ENCODE assay signal across 29 mouse cellular contexts in genomic region chr14:8114756-8115155, GRCm38 (mm10). TPM values are rescaled to one million over a fixed set of nuclear protein-coding genes. Genes with fewer than 3 reads are reported as not detected.
DNase-seq lines count a peak whose midpoint lies in the region; ATAC-seq and TF ChIP-seq lines count a peak whose summit lies in the region.
"Had no signal": no experiment of that assay in that cellular context is flagged by ENCODE, and none has a peak within 500 bp of the region (broad histone marks: within the 10 kb centered on the region; RNA-seq: fewer than 3 reads in every experiment).

No protein-coding gene starts in this region.

- TF ChIP-seq POLR2A in CH12.LX (IDR thresholded peaks at IDR 0.05; ENCODE audit: low read depth, low read length): no peak

- H3K9me3 ChIP-seq in liver, postnatal 0 days (ENCODE audit: low read length): no peaks in the 10 kb centered on the region
- peaks cover 2% of the 10 kb centered on the region for H3K9me3 ChIP-seq in CH12.LX (replicated peaks; ENCODE audit: low read length)
- no peaks in the 10 kb centered on the region for H3K9me3 ChIP-seq in kidney, embryonic 14.5 days (ENCODE audit: control insufficient read depth, low read length)
- H3K9me3 ChIP-seq: embryonic facial prominence, embryonic 10.5 days; embryonic facial prominence, embryonic 13.5 days; forebrain, embryonic 10.5 days; forebrain, embryonic 13.5 days; G1E; heart, embryonic 12.5 days; heart, embryonic 15.5 days; hindbrain, embryonic 10.5 days; hindbrain, embryonic 13.5 days; intestine, embryonic 15.5 days had no signal

- no peak for ATAC-seq in liver, postnatal 0 days
- no peak for ATAC-seq in kidney, embryonic 14.5 days (ENCODE audit: low FRiP score, low TSS enrichment)
- ATAC-seq in erythroid progenitor cell, adult 5-6 weeks (replicated peaks; ENCODE audit: low FRiP score, poor library complexity, severe bottlenecking): no peak
- ATAC-seq: forebrain, embryonic 13.5 days; forebrain, embryonic 16.5 days; hindbrain, embryonic 16.5 days; intestine, embryonic 15.5 days; Patski had no signal

- no peak for TF ChIP-seq EP300 in liver, postnatal 0 days (IDR thresholded peaks at IDR 0.05; ENCODE audit: low read depth)
- TF ChIP-seq EP300 in CH12.LX (IDR thresholded peaks at IDR 0.05; ENCODE audit: low read length): no peak; the same call in 1 of the 2 replicates

- no peak for DNase-seq in liver, postnatal 0 days
- DNase-seq in liver (no peak), A20 (ENCODE audit: low read depth, low spot score) (peak; percentile 86), CH12.LX (ENCODE audit: extremely low read depth) (no peak)
- DNase-seq: adrenal gland, postnatal 14 days; cerebellum, adult 11-12 months; cerebellum, adult 8-10 months; cerebellum, postnatal 10 days; cerebellum, postnatal 36 days; gastrocnemius, postnatal 25 days; heart, adult 18-20 months; heart, postnatal 10 days; heart, postnatal 36 days had no signal

- H3K36me3 ChIP-seq in liver, postnatal 0 days (replicated peaks; ENCODE audit: insufficient read depth, low read length): no peaks in the 10 kb centered on the region; the same call in 1 of the 2 replicates
- H3K36me3 ChIP-seq in CH12.LX (replicated peaks in 1 of 2; ENCODE audit: control insufficient read depth in 1 of 2, insufficient read depth in 1 of 2, low read length in 1 of 2): peaks cover 0 to 38% of the 10 kb centered on the region in 2 experiments
- no peaks in the 10 kb centered on the region for H3K36me3 ChIP-seq in kidney, embryonic 14.5 days (ENCODE audit: control insufficient read depth, insufficient read depth, low read length)
- H3K36me3 ChIP-seq: embryonic facial prominence, embryonic 10.5 days; embryonic facial prominence, embryonic 13.5 days; forebrain, embryonic 10.5 days; G1E; heart, embryonic 12.5 days; heart, embryonic 15.5 days; hindbrain, embryonic 10.5 days; hindbrain, embryonic 13.5 days; intestine, embryonic 15.5 days had no signal

- peaks cover 8% of the 10 kb centered on the region for H3K4me1 ChIP-seq in liver, postnatal 0 days (ENCODE audit: insufficient read depth)
- H3K4me1 ChIP-seq in CH12.LX (ENCODE audit: control insufficient read depth in 1 of 2, insufficient read depth in 2 of 2): peaks cover 30 to 84% of the 10 kb centered on the region in 2 experiments
- H3K4me1 ChIP-seq in kidney, embryonic 14.5 days (ENCODE audit: control insufficient read depth, insufficient read depth, low read length): no peaks in the 10 kb centered on the region
- H3K4me1 ChIP-seq: embryonic facial prominence, embryonic 10.5 days; embryonic facial prominence, embryonic 13.5 days; forebrain, embryonic 10.5 days; forebrain, embryonic 13.5 days; hindbrain, embryonic 10.5 days; hindbrain, embryonic 13.5 days; intestine, embryonic 15.5 days had no signal

- no peak for TF ChIP-seq RAD21 in CH12.LX (IDR thresholded peaks at IDR 0.05; ENCODE audit: low read depth, low read length)

- H3K27me3 ChIP-seq in liver, postnatal 0 days (ENCODE audit: insufficient read depth, low read length): no peaks in the 10 kb centered on the region
- H3K27me3 ChIP-seq in CH12.LX (replicated peaks): no peaks in the 10 kb centered on the region
- H3K27me3 ChIP-seq in kidney, embryonic 14.5 days (ENCODE audit: control insufficient read depth, insufficient read depth, low read length): no peaks in the 10 kb centered on the region
- H3K27me3 ChIP-seq: embryonic facial prominence, embryonic 13.5 days; forebrain, embryonic 13.5 days; heart, embryonic 12.5 days; heart, embryonic 15.5 days; hindbrain, embryonic 13.5 days; intestine, embryonic 15.5 days; Patski had no signal

- 63% methylated on average over 1 of the region's 1 CpGs for WGBS in liver, postnatal 0 days (ENCODE audit: insufficient replicate concordance)
- 94% methylated on average over 1 of the region's 1 CpGs for WGBS in kidney, embryonic 14.5 days

- peaks cover 6% of the 10 kb centered on the region; the same call in 1 of the 2 replicates for H3K79me2 ChIP-seq in CH12.LX (replicated peaks; ENCODE audit: control insufficient read depth, extremely low read depth, insufficient read depth, poor library complexity, severe bottlenecking)

- in situ Hi-C loops in CH12.LX (cut with MboI; ENCODE audit: low pct_ligation_motif_present, low pct_unique_long_range_greater_than_20kb, low sequenced_read_pairs): no loop called here

- TF ChIP-seq CTCF in liver, postnatal 0 days (IDR thresholded peaks at IDR 0.05; ENCODE audit: low read depth): no peak
- TF ChIP-seq CTCF in CH12.LX (conservative IDR thresholded peaks at IDR 0.05 in 1 of 2, IDR thresholded peaks at IDR 0.05 in 1 of 2; ENCODE audit: low read depth in 2 of 2, low read length in 2 of 2): no peak

- H3K4me2 ChIP-seq in liver, postnatal 0 days (ENCODE audit: low read depth, low read length): no peak overlapping the region
- H3K4me2 ChIP-seq in CH12.LX (ENCODE audit: insufficient read depth, low read depth, poor library complexity, severe bottlenecking): peak overlapping the region; percentile 35; the same call in 1 of the 2 replicates
- no peak overlapping the region for H3K4me2 ChIP-seq in kidney, embryonic 14.5 days (replicated peaks; ENCODE audit: low read depth, low read length)
- H3K4me2 ChIP-seq: embryonic facial prominence, embryonic 13.5 days; forebrain, embryonic 13.5 days; heart, embryonic 12.5 days; heart, embryonic 15.5 days; hindbrain, embryonic 13.5 days; intestine, embryonic 15.5 days had no signal

- dilution Hi-C loops in CH12.LX (cut with MboI; ENCODE audit: extremely low pct_ligation_motif_present, extremely low pct_unique_long_range_greater_than_20kb, low sequenced_read_pairs): no loop called here

- no peak overlapping the region for H3K9ac ChIP-seq in liver, postnatal 0 days (replicated peaks)
- peak overlapping the region; percentile 9; the same call in 1 of the 2 replicates for H3K9ac ChIP-seq in CH12.LX (ENCODE audit: insufficient read depth, low read depth)
- H3K9ac ChIP-seq in kidney, embryonic 14.5 days (ENCODE audit: low read depth, low read length): no peak overlapping the region
- H3K9ac ChIP-seq: embryonic facial prominence, embryonic 13.5 days; forebrain, embryonic 13.5 days; heart, embryonic 12.5 days; heart, embryonic 15.5 days; hindbrain, embryonic 13.5 days; intestine, embryonic 15.5 days had no signal

- peak overlapping the region; percentile 69 for H3K27ac ChIP-seq in liver, postnatal 0 days (ENCODE audit: low read depth)
- peak overlapping the region; percentile 57 for H3K27ac ChIP-seq in CH12.LX (ENCODE audit: insufficient read depth, low read depth)
- H3K27ac ChIP-seq in kidney, embryonic 14.5 days (ENCODE audit: low read depth, low read length): no peak overlapping the region
- H3K27ac ChIP-seq: embryonic facial prominence, embryonic 10.5 days; embryonic facial prominence, embryonic 13.5 days; forebrain, embryonic 10.5 days; forebrain, embryonic 13.5 days; heart, embryonic 15.5 days; hindbrain, embryonic 10.5 days; hindbrain, embryonic 13.5 days; intestine, embryonic 15.5 days had no signal

- H3K4me3 ChIP-seq in liver, postnatal 0 days (ENCODE audit: low read depth, low read length): no peak overlapping the region
- peak overlapping the region in 1 of 3 experiments; percentile 4 for H3K4me3 ChIP-seq in CH12.LX (replicated peaks in 1 of 3; ENCODE audit: low read depth in 2 of 3, low read length in 2 of 3, poor library complexity in 1 of 3)
- no peak overlapping the region for H3K4me3 ChIP-seq in kidney, embryonic 14.5 days (ENCODE audit: low read length)
- H3K4me3 ChIP-seq: embryonic facial prominence, embryonic 10.5 days; embryonic facial prominence, embryonic 13.5 days; erythroblast, embryonic 14.5 days; forebrain, embryonic 10.5 days; forebrain, embryonic 13.5 days; heart, embryonic 12.5 days; heart, embryonic 15.5 days; hindbrain, embryonic 10.5 days; hindbrain, embryonic 13.5 days; intestine, embryonic 15.5 days had no signal

TF ChIP-seq in CH12.LX, 34 proteins besides CTCF, POLR2A, EP300 and RAD21:
- TF ChIP-seq ZMIZ1 (IDR thresholded peaks at IDR 0.05; ENCODE audit: low read depth, low read length) (0 out of 2 replicates have a peak, but pooled peaks have one; percentile 12), MYC (IDR thresholded peaks at IDR 0.05; ENCODE audit: low read depth, low read length) (no peak), ZKSCAN1 (IDR thresholded peaks at IDR 0.05; ENCODE audit: borderline replicate concordance, low read depth, low read length) (no peak), POLR2AphosphoS2 (IDR thresholded peaks at IDR 0.05; ENCODE audit: low read depth, low read length) (no peak), E2F4 (IDR thresholded peaks at IDR 0.05; ENCODE audit: insufficient replicate concordance, low read depth, low read length) (peak; percentile 14; the same call in 1 of the 2 replicates)

RNA-seq across cellular contexts. Expression of gene Pxk, which starts 16.7 kb away (rescaled TPM):
- polyA plus RNA-seq in liver, postnatal 0 days (2015; fragmentation: Nextera tagmentation; extraction: Ambion mirVana): 15.7 and 17.8 TPM in 2 replicates
- total RNA-seq in CH12.LX (2012; rRNA removed) (11.7 and 13.1 TPM in 2 replicates), CH12.LX (2014; rRNA removed) (28.9 and 29.4 TPM in 2 replicates)
- polyA plus RNA-seq in CH12.LX (2012; ENCODE audit: insufficient read length, low read depth): 47.2 and 55.7 TPM in 2 replicates
- polyA plus RNA-seq in kidney, embryonic 14.5 days (2014; fragmentation: Nextera tagmentation; extraction: Ambion mirVana): 25.2 and 32.2 TPM in 2 replicates
- total RNA-seq in erythroid progenitor cell, adult 5-6 weeks (2015; ENCODE audit: low replicate concordance): 14.7 and 16.6 TPM in 2 replicates
- total RNA-seq in erythroid progenitor cell, adult 5-6 weeks (2017; ENCODE audit: low replicate concordance): 3.0 and 5.3 TPM in 2 replicates

RNA-seq across cellular contexts. Expression of gene Rpp14, which starts 34.6 kb away (rescaled TPM):
- polyA plus RNA-seq in liver, postnatal 0 days (2015; fragmentation: Nextera tagmentation; extraction: Ambion mirVana): 19.2 and 19.3 TPM in 2 replicates
- total RNA-seq in CH12.LX (2012; rRNA removed) (32.4 and 46.9 TPM in 2 replicates), CH12.LX (2014; rRNA removed) (132 and 140 TPM in 2 replicates)
- 101 and 121 TPM in 2 replicates for polyA plus RNA-seq in CH12.LX (2012; ENCODE audit: insufficient read length, low read depth)
- 48.7 and 71.6 TPM in 2 replicates for polyA plus RNA-seq in kidney, embryonic 14.5 days (2014; fragmentation: Nextera tagmentation; extraction: Ambion mirVana)
- 4.2 and 5.0 TPM in 2 replicates for total RNA-seq in erythroid progenitor cell, adult 5-6 weeks (2015; ENCODE audit: low replicate concordance)
- 6.4 and 6.8 TPM in 2 replicates for total RNA-seq in erythroid progenitor cell, adult 5-6 weeks (2017; ENCODE audit: low replicate concordance)

RNA-seq across cellular contexts. Expression of gene Pdhb, which starts 58.1 kb away (rescaled TPM):
- polyA plus RNA-seq in liver, postnatal 0 days (2015; fragmentation: Nextera tagmentation; extraction: Ambion mirVana): 119 and 125 TPM in 2 replicates
- total RNA-seq in CH12.LX (2012; rRNA removed): 100 and 108 TPM in 2 replicates
- total RNA-seq in CH12.LX (2014; rRNA removed): 205 and 223 TPM in 2 replicates
- 122 and 132 TPM in 2 replicates for polyA plus RNA-seq in CH12.LX (2012; ENCODE audit: insufficient read length, low read depth)
- polyA plus RNA-seq in kidney, embryonic 14.5 days (2014; fragmentation: Nextera tagmentation; extraction: Ambion mirVana): 231 and 247 TPM in 2 replicates
- 56.6 and 63.7 TPM in 2 replicates for total RNA-seq in erythroid progenitor cell, adult 5-6 weeks (2015; ENCODE audit: low replicate concordance)
- total RNA-seq in erythroid progenitor cell, adult 5-6 weeks (2017; ENCODE audit: low replicate concordance): 86.1 and 123 TPM in 2 replicates
